Mouse (Mus musculus): ENCODE measurements around the gene Naa38.

Naa38 gene

DNA sequence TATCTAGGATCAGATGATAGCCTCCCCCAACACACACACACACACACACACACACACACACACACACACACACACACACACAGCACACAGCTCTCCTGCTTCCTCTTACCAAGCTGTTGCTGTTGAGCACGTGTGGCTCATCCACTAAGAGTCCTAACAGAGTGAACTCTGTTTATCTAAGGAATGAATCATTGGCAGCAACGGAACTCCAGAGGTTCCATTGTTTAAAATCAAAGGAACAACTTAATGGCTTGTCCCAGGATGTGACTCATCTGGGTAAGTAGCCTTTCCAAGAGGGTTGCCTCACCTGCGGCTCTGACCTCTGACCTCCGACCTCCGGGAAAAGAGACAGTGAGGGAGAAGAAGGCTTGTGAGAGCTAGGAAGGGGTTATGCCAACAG lies 48.0 kb downstream of the Naa38 start:
- DNase-seq = no peak
